Mouse (Mus musculus): ENCODE data around the gene Zfp605.

DNA sequence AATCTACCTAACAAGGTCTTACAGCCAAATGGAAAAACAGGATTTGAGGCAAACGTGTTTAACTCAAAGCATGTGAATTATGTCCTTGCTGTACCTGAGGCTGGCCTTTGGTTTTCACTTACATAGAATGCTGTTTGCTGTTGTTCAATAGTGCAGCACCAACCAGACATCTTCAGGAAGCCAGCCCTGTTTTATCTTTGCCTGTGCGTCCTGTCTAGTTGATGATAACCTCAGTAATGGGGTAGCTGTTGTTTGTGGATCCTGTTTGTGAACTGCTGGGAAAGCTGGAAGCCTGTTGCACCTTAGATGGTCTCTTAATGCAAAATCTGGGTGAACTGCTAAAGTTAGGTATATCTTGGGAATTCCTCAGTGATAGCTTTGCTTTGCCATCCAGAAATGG is 68.7 kb downstream of the Zfp605 start:
- TF ChIP-seq POLR2A (IDR thresholded peaks at IDR 0.05; ENCODE audit: control insufficient read depth, extremely low read depth, insufficient read depth, low read length, poor library complexity) (no peak), CTCF (IDR thresholded peaks at IDR 0.05; ENCODE audit: borderline replicate concordance, control insufficient read depth, extremely low read depth, insufficient read depth, low read length, poor library complexity) (no peak)
